Mouse (Mus musculus) lung, postnatal 10 days (tissue): ENCODE data around the gene Mindy1.

ENCODE experiments used
- DNase-seq: peaks from one replicate; pipeline ENCODE4 v3.0.0; 2021

Mindy1 gene

GRCm38 (mm10) chr3:95269789-95270188 lies 11.4 kb upstream of the Mindy1 start:
- DNase-seq, result no peak

GRCm38 (mm10) chr3:95270766-95271364 lies 10.3 kb upstream of the Mindy1 start:
- no peak for DNase-seq

GRCm38 (mm10) chr3:95273471-95273870 lies 7.7 kb upstream of the Mindy1 start:
- DNase-seq, result no peak

GRCm38 (mm10) chr3:95274453-95274852 lies 6.7 kb upstream of the Mindy1 start:
- DNase-seq, result no peak

- DNase-seq, result no peak
These were observed 6.0 kb upstream of the Mindy1 start for GRCm38 (mm10) chr3:95275161-95275560.

GRCm38 (mm10) chr3:95276428-95276934 lies 4.7 kb upstream of the Mindy1 start:
- no peak for DNase-seq

- no peak for DNase-seq
These were observed 4.0 kb upstream of the Mindy1 start for GRCm38 (mm10) chr3:95277149-95277551.

- DNase-seq, result peak; percentile 64
These were observed 398 bp upstream of the Mindy1 start for GRCm38 (mm10) chr3:95280747-95281146.

GRCm38 (mm10) chr3:95282381-95282864 lies 1.3 kb downstream of the Mindy1 start:
- DNase-seq, result peak; percentile 72

- DNase-seq, result peak; percentile 92
These were observed 1.9 kb downstream of the Mindy1 start for GRCm38 (mm10) chr3:95282865-95283588.

- no peak for DNase-seq
These were observed 2.4 kb downstream of the Mindy1 start for GRCm38 (mm10) chr3:95283589-95283941.

GRCm38 (mm10) chr3:95284062-95284461 lies 2.9 kb downstream of the Mindy1 start:
- no peak for DNase-seq

GRCm38 (mm10) chr3:95284501-95285281 lies 3.5 kb downstream of the Mindy1 start:
- DNase-seq, result no peak

GRCm38 (mm10) chr3:95285390-95285789 lies 4.2 kb downstream of the Mindy1 start:
- DNase-seq, result no peak

GRCm38 (mm10) chr3:95286011-95286410 lies 4.9 kb downstream of the Mindy1 start:
- DNase-seq, result no peak

GRCm38 (mm10) chr3:95286510-95286909 lies 5.4 kb downstream of the Mindy1 start:
- DNase-seq, result peak; percentile 47

- DNase-seq, result no peak
These were observed 6.4 kb downstream of the Mindy1 start for GRCm38 (mm10) chr3:95287541-95287940.

- no peak for DNase-seq
These were observed 8.3 kb downstream of the Mindy1 start for GRCm38 (mm10) chr3:95289419-95289818.

- no peak for DNase-seq
These were observed 9.0 kb downstream of the Mindy1 start for GRCm38 (mm10) chr3:95290156-95290555.

- no peak for DNase-seq
These were observed 9.9 kb downstream of the Mindy1 start for GRCm38 (mm10) chr3:95291041-95291440.

- no peak for DNase-seq
These were observed 11.8 kb downstream of the Mindy1 start for GRCm38 (mm10) chr3:95292899-95293298.

- DNase-seq, result no peak
These were observed 12.4 kb downstream of the Mindy1 start for GRCm38 (mm10) chr3:95293537-95293936.

GRCm38 (mm10) chr3:95294316-95294715 lies 13.2 kb downstream of the Mindy1 start:
- no peak for DNase-seq

GRCm38 (mm10) chr3:95294718-95295117 lies 13.6 kb downstream of the Mindy1 start:
- no peak for DNase-seq
